Mouse (Mus musculus) megakaryocyte, adult 5-6 weeks (primary cell): ENCODE results near the gene Arhgap29. TPM values are rescaled to one million over a fixed set of nuclear protein-coding genes. Genes with fewer than 3 reads are reported as not detected.

Source experiments
- ATAC-seq: 2 replicates; pipeline ENCODE4 v1.8.0; 2016; ENCODE audit warnings: mild to moderate bottlenecking, inconsistent platforms; ENCODE audit not compliant: poor library complexity, severe bottlenecking
- total RNA-seq, 2 experiments: library from RNA; stranded (forward) in 1 of 2; stranded (reverse) in 1 of 2; fragments of 153-499, 151-499 nt in 1 of 2; fragments of 221-1000, 200-1000 nt in 1 of 2; gene quantifications; 2 replicates each; pipeline versions ENCODE4 v1.2.3 to v1.2.4; 2015 to 2017

The Arhgap29 gene
- total RNA-seq, 2 experiments from 2014 or later = 3.4 to 5.2 TPM

DNA sequence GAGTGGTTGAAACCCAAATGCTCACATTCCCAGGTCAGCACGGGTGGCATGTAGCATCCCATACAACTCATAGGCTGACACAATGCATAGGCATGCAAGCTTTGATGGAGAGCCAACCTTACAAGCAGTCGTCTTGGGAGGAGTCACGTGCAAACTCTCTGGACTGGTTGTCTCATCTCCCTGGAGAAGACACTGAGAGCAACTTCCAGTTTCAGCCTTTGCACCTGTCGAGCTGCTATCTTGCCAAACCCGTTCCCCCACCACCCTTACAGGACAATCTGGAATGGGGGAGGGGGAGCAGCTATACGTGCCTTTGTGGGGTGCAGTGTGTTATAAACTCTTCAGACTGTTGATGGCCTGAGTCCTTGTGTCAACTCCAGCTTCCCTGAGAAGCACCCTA lies 96.8 kb downstream of the Arhgap29 start:
- ATAC-seq = no peak

GRCm38 (mm10) chr3:122058439-122059198 lies 106.3 kb downstream of the Arhgap29 start:
- ATAC-seq = no peak

DNA sequence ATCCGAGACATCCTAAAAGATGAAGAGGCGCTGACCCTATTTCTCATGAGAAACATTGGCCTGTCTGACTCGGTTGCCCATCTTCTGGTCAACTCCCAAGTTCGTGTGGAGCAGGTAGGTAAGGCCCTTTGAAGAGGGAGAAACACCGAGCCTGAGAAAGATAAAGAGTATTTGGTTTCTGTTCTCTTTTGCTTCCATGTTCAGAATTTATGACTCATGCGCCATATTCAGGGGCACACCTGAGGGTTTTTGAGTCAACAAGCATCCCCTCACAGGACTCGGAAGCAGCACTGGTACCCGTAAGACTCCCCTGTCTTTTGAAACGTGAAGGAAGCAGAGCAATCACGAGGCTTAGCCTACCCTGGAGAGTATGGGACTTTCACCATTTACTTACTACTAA lies 110.2 kb downstream of the Arhgap29 start:
- no peak for ATAC-seq

GRCm38 (mm10) chr3:122064556-122065410 lies 112.4 kb downstream of the Arhgap29 start:
- no peak for ATAC-seq

Other genes starting within 250 kb of the Arhgap29 start
- gene F3, start 229.0 kb upstream of the Arhgap29 start, total RNA-seq (2015) = 0.89 TPM in 1 of 2 replicates, not detected in the other
- 2.6 TPM in 1 of 2 replicates, not detected in the other for gene F3, start 229.0 kb upstream of the Arhgap29 start, total RNA-seq (2017)
- 18.2 and 20.4 TPM in 2 replicates for gene Abcd3, start 137.2 kb upstream of the Arhgap29 start, total RNA-seq (2015)
- gene Abcd3, start 137.2 kb upstream of the Arhgap29 start, total RNA-seq (2017) = 20.1 and 22.7 TPM in 2 replicates
- gene Abca4, start 91.9 kb downstream of the Arhgap29 start, total RNA-seq (2015) = 0.91 and 1.4 TPM in 2 replicates
- gene Abca4, start 91.9 kb downstream of the Arhgap29 start, total RNA-seq (2017) = 0.57 and 0.92 TPM in 2 replicates